Mouse (Mus musculus) skeletal muscle tissue, postnatal 0 days (tissue): Measurements from ENCODE around the gene Gpr18. TPM values are rescaled to one million over a fixed set of nuclear protein-coding genes. Genes with fewer than 3 reads are reported as not detected.

Experiments used
- polyA plus RNA-seq: library from polyadenylated mRNA; unstranded; fragments of >200 nt; fragmentation: Nextera tagmentation; extraction: Ambion mirVana; gene quantifications from 2 replicates; pipeline ENCODE4 v1.2.1, GENCODE M21; 2015

The Gpr18 gene
- 0.09 and 0.19 TPM in 2 replicates for polyA plus RNA-seq

DNA sequence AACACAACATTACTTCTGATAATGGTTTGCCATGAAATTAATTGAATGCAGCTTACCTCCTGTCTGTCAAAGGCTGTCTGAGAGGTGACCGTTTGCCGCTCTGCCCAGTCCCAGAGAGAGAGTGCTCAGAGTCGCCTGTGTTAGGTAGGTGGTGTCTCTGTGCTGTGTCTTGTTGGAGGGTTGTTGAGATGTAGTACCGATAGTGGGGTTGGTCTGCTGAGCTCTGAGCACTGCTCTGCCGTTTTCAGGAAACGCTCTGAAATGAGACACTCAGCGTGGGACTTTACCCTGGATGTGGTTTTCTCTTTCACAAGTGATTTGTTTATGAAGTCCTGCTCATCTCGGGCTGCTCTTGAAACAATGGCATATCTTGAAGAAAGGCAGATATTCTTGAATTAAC, at the start of gene Gpr18:
Gpr18 (minus strand) TSS at position 161 of the 400 bp plus-strand sequence.

DNA sequence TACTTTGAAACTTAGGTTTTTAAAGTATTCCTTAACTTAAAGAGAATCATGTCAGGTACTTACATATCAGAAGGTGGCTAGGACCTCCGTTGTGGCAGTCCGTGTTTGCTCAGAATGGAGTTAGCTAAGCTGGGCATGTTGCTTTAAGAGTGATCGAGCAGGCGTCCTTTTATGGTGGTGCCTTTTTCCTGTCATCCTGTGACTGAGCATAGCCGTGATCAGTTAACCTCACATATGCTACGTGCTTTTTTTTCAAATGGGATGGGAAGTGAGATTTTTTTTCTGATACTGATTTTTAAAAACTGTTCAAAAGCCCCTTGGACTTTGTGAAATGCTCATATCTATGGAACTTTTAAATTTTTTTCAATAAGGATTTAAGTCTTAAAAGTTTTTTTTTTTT, 49.4 kb upstream of the Gpr18 start, which contains the start of gene Gpr183:
Gpr183 (minus strand) TSS at position 206 of the 400 bp plus-strand sequence.

DNA sequence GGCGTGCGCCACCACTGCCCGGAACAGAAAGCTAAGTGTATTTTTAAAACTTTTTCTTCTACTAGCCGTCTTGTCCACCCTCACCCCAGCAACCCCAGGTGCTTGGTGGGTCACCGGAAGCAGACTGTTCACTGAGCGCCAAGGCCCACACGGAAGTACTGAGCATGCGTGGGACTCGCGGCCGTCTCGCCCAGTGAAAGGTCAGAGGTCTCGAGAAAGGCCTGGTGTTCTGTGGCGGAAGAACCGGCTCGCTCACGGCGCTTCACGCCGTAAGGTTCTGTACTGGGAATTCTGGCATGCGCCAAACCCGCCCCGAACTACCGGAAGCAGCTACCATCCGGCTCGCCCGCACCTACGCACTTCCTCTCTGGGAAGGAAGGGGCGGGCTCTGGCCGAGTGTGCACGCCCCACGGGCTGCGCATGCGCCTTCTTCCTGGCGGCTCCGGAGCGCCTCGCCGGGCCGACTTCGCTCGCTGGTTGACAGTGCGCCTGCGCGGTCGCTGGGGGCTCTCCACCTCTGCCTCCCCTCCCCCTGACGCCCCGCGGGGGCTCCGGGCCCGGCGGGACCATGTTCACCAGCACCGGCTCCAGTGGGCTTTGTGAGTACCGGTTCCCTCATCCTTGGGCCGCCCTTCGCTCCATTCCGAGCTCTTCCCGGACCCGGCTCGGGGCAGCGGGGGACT, 37.3 kb downstream of the Gpr18 start, which contains the start of gene Ubac2:
Ubac2 (plus strand) TSS at position 445 of the 683 bp plus-strand sequence.

Other genes starting within 250 kb of the Gpr18 start
- 6.2 and 7.0 TPM in 2 replicates for gene Dock9, start 117.9 kb downstream of the Gpr18 start, polyA plus RNA-seq
- gene Ubac2, start 37.2 kb downstream of the Gpr18 start, polyA plus RNA-seq: 35.8 and 38.9 TPM in 2 replicates
- gene Gpr183, start 49.4 kb upstream of the Gpr18 start, polyA plus RNA-seq: 1.6 and 2.9 TPM in 2 replicates
- gene Timm8a2, start 118.9 kb upstream of the Gpr18 start, polyA plus RNA-seq: not detected in 2 replicates
- 82.4 and 89.1 TPM in 2 replicates for gene Tm9sf2, start 191.3 kb upstream of the Gpr18 start, polyA plus RNA-seq